27 mouse cellular contexts compared by ENCODE assay signal in genomic region chr14:22222038-22222437, GRCm38 (mm10).
A peak's percentile ranks its signal among the peaks of the same experiment; 100 is the strongest.
DNase-seq lines count a peak whose midpoint lies in the region; ATAC-seq and TF ChIP-seq lines count a peak whose summit lies in the region.
"Had no signal": no experiment of that assay in that cellular context is flagged by ENCODE, and none has a peak within 500 bp of the region (broad histone marks: within the 10 kb centered on the region; RNA-seq: fewer than 3 reads in every experiment).

No protein-coding gene starts in this region.

- no peak for TF ChIP-seq POLR2A in lung, adult 2 months (IDR thresholded peaks at IDR 0.05; ENCODE audit: borderline replicate concordance, extremely low read depth, low read depth, low read length)

- ATAC-seq in lung, embryonic 15.5 days (ENCODE audit: borderline replicate concordance, extremely low read depth, low FRiP score, low TSS enrichment) = peak; percentile 57; the same call in 1 of the 2 replicates
- ATAC-seq in liver, embryonic 11.5 days (replicated peaks; ENCODE audit: low FRiP score) = no peak
- ATAC-seq: activated CD4-positive, CD25-positive, alpha-beta regulatory T cell, adult 4 months; forebrain, embryonic 15.5 days had no signal

- no peak overlapping the region for H3K9ac ChIP-seq in lung, embryonic 15.5 days
- H3K9ac ChIP-seq in liver, embryonic 11.5 days (ENCODE audit: low read depth, low read length) = no peak overlapping the region
- H3K9ac ChIP-seq: embryonic facial prominence, embryonic 13.5 days; forebrain, embryonic 12.5 days; forebrain, embryonic 15.5 days; heart, embryonic 12.5 days; heart, embryonic 15.5 days; hindbrain, embryonic 14.5 days had no signal

- H3K9me3 ChIP-seq in lung, embryonic 15.5 days = no peaks in the 10 kb centered on the region
- H3K9me3 ChIP-seq in liver, embryonic 11.5 days (ENCODE audit: control insufficient read depth, low read length) = no peaks in the 10 kb centered on the region
- H3K9me3 ChIP-seq: forebrain, embryonic 15.5 days; heart, embryonic 12.5 days; heart, embryonic 15.5 days had no signal

- H3K27ac ChIP-seq in lung, embryonic 15.5 days = no peak overlapping the region
- H3K27ac ChIP-seq in liver, embryonic 11.5 days (ENCODE audit: low read depth, low read length) = no peak overlapping the region
- H3K27ac ChIP-seq: embryonic facial prominence, embryonic 10.5 days; embryonic facial prominence, embryonic 13.5 days; forebrain, embryonic 12.5 days; forebrain, embryonic 15.5 days; heart, embryonic 15.5 days; hindbrain, embryonic 14.5 days had no signal

- no peak for TF ChIP-seq CTCF in lung, adult 2 months (IDR thresholded peaks at IDR 0.05; ENCODE audit: insufficient read depth, low read length)

- 29% methylated on average over 1 of the region's 1 CpGs for WGBS in lung, embryonic 15.5 days
- 52% methylated on average over 1 of the region's 1 CpGs for WGBS in lung, adult 2 months
- 69% methylated on average over 1 of the region's 1 CpGs for WGBS in liver, embryonic 11.5 days

- H3K4me3 ChIP-seq in lung, embryonic 15.5 days = no peak overlapping the region
- no peak overlapping the region for H3K4me3 ChIP-seq in lung, adult 2 months (replicated peaks; ENCODE audit: extremely low read depth, low read depth, low read length)
- no peak overlapping the region for H3K4me3 ChIP-seq in liver, embryonic 11.5 days (ENCODE audit: low read depth, low read length)
- H3K4me3 ChIP-seq: embryonic facial prominence, embryonic 10.5 days; embryonic facial prominence, embryonic 13.5 days; erythroblast, embryonic 14.5 days; forebrain, embryonic 12.5 days; forebrain, embryonic 15.5 days; heart, embryonic 12.5 days; heart, embryonic 15.5 days had no signal

- no peak overlapping the region for H3K4me2 ChIP-seq in lung, embryonic 15.5 days
- no peak overlapping the region for H3K4me2 ChIP-seq in liver, embryonic 11.5 days
- H3K4me2 ChIP-seq: embryonic facial prominence, embryonic 13.5 days; forebrain, embryonic 12.5 days; forebrain, embryonic 15.5 days; heart, embryonic 12.5 days; heart, embryonic 15.5 days; hindbrain, embryonic 14.5 days had no signal

- peak; percentile 8 for DNase-seq in heart, adult 11 months
- no peak for DNase-seq in heart, postnatal 4 days
- DNase-seq in lung, adult 2 months = no peak
- peak; percentile 58 for DNase-seq in lung, postnatal 25 days (ENCODE audit: low spot score)
- no peak for DNase-seq in gastrocnemius, adult 8-10 months (ENCODE audit: low spot score in 2 of 2)
- no peak for DNase-seq in liver, embryonic 11.5 days (ENCODE audit: low spot score)
- DNase-seq: adrenal gland, adult 8-10 months; adrenal gland, postnatal 25 days; cerebellum, adult 11-12 months; cerebellum, adult 8-10 months; cerebellum, postnatal 10 days; cerebellum, postnatal 36 days; embryo, embryonic 11 days; gastrocnemius, postnatal 14 days; heart, adult 18-20 months; heart, postnatal 10 days; heart, postnatal 36 days had no signal

- peaks cover 8% of the 10 kb centered on the region; the same call in 1 of the 2 replicates for H3K27me3 ChIP-seq in lung, embryonic 15.5 days
- no peaks in the 10 kb centered on the region for H3K27me3 ChIP-seq in liver, embryonic 11.5 days (replicated peaks; ENCODE audit: control insufficient read depth, insufficient read depth, low read length)
- H3K27me3 ChIP-seq: embryonic facial prominence, embryonic 13.5 days; forebrain, embryonic 15.5 days; heart, embryonic 12.5 days; heart, embryonic 15.5 days had no signal

- H3K4me1 ChIP-seq in lung, embryonic 15.5 days = peaks cover 16% of the 10 kb centered on the region
- peaks cover 6% of the 10 kb centered on the region for H3K4me1 ChIP-seq in lung, adult 2 months (ENCODE audit: control insufficient read depth, insufficient read depth, low read length)
- H3K4me1 ChIP-seq in liver, embryonic 11.5 days (replicated peaks; ENCODE audit: control insufficient read depth, insufficient read depth, low read length) = peaks cover 4% of the 10 kb centered on the region; the same call in 1 of the 2 replicates
- H3K4me1 ChIP-seq: embryonic facial prominence, embryonic 10.5 days; embryonic facial prominence, embryonic 13.5 days; forebrain, embryonic 12.5 days; forebrain, embryonic 15.5 days; heart, embryonic 15.5 days had no signal

- H3K36me3 ChIP-seq in lung, embryonic 15.5 days = no peaks in the 10 kb centered on the region
- H3K36me3 ChIP-seq in liver, embryonic 11.5 days (ENCODE audit: control insufficient read depth, insufficient read depth, low read length) = no peaks in the 10 kb centered on the region
- H3K36me3 ChIP-seq: embryonic facial prominence, embryonic 10.5 days; embryonic facial prominence, embryonic 13.5 days; forebrain, embryonic 12.5 days; forebrain, embryonic 15.5 days; heart, embryonic 12.5 days; heart, embryonic 15.5 days had no signal

Comparison
In these comparisons a context has a peak if more than half of its experiments do, and no peak if none do; other contexts are left out.
1. DNase-seq: peak in heart, adult 11 months (single experiment) and lung, postnatal 25 days (single experiment); none in heart, postnatal 4 days (single experiment), lung, adult 2 months (single experiment), gastrocnemius, adult 8-10 months (0 of 2) and liver, embryonic 11.5 days (single experiment).